Mouse (Mus musculus) adipocyte (in vitro differentiated cells): Measurements from ENCODE around the gene Pth2.

Source experiments
- DNase-seq: peaks from one replicate; pipeline ENCODE4 v3.0.0-alpha.2; 2016; ENCODE audit warnings: low spot score

The Pth2 gene

GRCm38 (mm10) chr7:45198961-45199360 lies 18.2 kb downstream of the Pth2 start:
- DNase-seq, result no peak

- DNase-seq, result no peak
These were observed 21.9 kb downstream of the Pth2 start for GRCm38 (mm10) chr7:45202654-45203053.

DNA sequence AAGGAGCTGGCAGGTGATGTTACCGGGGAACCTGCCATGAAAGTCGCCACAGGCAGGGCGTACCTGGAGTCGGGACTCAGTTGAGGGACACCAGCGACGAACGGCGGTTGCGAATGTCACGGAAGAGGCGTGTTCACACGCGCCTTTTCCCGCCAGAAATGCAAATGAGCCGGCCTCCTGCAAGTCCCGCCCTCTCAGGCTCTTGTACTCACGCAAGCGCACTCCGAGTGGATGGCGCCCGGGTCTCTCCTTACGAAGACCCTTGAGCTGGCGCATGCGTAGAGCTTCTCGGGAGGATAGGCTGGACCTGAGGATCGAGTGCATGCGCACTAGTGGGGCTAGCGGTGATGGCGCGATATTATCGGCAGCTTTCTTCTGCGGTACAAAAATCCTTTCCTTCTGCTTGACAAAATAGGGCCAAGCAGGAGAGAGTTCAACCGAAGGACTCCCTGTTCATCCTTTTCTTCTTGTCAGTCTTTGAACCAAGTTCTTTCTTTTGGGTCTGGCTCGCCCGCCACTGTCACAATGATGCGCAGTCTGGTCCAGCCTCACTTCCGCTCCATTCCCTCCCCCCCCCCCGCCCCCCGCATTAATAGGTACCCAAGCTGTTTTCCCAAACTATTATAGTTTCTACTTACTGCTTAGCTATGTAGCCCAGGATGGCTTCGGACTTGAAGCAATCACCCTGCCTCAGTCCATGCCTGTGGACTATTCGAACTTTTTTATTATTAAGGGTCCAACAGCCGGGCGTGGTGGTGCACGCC lies 23.8 kb downstream of the Pth2 start, which contains the start of gene Ccdc155:
TSS of gene Ccdc155 (minus strand) at position 513 of the 764 bp plus-strand sequence.
- no peak for DNase-seq

DNA sequence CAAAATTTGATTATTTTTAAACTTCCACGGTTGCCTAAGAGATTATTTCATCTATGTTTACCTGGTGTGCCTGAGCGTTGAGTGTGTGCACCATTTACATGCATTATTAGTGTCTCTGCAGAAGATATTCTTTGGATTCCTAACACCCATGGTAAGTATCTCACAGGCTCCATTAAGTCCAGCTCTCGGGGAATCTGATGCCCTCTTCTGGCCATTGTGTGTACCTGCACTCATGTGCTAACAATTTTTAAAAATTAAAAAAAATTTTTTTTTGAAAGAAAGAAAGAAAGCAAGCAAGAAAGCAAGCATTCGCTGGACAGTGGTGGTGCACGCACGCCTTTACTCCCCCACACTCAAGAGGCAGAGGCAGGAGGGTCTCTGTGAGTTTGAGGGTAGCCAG lies 27.5 kb downstream of the Pth2 start:
- no peak for DNase-seq

- no peak for DNase-seq
These were observed 30.3 kb downstream of the Pth2 start for GRCm38 (mm10) chr7:45211070-45211469.

- DNase-seq, result no peak
These were observed 31.1 kb downstream of the Pth2 start, which contains the start of gene Dkkl1 for GRCm38 (mm10) chr7:45211851-45212251. Dkkl1 (minus strand) TSS chr7:45212147.

- DNase-seq, result no peak
These were observed 31.6 kb downstream of the Pth2 start for GRCm38 (mm10) chr7:45212356-45212755.

GRCm38 (mm10) chr7:45213708-45214107 lies 32.9 kb downstream of the Pth2 start:
- DNase-seq, result no peak

GRCm38 (mm10) chr7:45215673-45216441 lies 35.1 kb downstream of the Pth2 start, which contains the start of gene Tead2:
Tead2 (plus strand) TSS chr7:45215753.
- peak; percentile 38 for DNase-seq

- peak; percentile 63 for DNase-seq
These were observed 35.8 kb downstream of the Pth2 start for GRCm38 (mm10) chr7:45216442-45217183.

DNA sequence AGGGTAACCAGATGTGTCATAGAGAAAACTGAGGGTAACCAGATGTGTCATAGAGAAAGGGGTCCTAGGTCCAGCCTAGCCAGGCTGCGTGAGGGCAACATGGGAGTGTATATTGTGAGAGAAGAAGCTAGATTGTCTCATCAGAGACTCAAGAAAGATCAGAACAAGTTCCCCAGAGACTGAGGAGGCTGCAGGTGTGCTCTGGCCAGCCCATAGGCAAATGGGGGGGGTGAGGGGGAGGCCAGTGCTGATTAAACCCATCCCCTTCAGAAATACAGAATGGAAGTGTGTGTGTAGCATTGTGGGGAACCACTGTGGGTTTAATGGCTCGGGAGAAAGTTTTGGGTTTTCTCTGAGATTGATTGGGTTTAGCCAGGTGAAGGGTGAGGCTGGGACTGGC lies 40.9 kb downstream of the Pth2 start:
- no peak for DNase-seq

DNA sequence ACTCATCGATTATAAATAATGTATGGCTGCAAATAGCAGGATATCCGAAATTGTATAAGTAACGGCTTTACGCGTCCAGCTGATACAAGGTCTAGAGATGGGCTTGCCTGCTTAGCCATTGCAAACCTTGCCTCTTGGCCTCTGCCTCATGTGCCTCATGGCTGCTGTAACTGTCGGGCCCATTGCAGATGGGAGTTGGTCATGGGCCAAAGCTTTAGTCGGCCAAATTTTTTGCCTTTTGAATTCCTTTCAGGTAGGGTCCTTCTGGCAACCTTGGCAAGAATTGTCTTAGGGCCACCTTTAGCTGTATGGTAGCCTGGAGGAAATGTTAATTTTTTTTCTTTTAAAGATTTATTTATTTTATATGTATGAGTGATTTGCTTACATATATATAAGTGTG lies 44.0 kb downstream of the Pth2 start:
- DNase-seq, result no peak

- DNase-seq, result no peak
These were observed 45.6 kb downstream of the Pth2 start for GRCm38 (mm10) chr7:45226421-45226820.

- no peak for DNase-seq
These were observed 47.8 kb downstream of the Pth2 start for GRCm38 (mm10) chr7:45228548-45228947.

DNA sequence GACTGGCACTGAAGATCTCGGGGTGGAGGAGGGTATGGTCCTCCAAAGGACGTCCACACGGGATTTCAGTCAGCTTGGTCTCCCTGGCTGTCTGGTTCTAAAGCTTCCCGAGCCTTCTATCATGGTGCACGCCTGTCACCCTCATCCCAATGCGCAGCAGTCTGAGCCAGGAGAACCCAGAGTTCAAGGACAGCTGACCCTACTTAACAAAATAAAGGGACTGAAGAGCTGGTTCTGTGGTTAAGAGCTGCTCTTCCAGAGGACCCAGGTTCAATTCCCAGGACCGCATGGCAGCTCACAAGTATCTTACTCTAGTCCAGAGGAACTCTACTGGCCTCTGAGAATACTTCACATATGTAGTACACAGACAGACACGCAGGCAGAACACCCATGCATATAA lies 48.3 kb downstream of the Pth2 start:
- no peak for DNase-seq

DNA sequence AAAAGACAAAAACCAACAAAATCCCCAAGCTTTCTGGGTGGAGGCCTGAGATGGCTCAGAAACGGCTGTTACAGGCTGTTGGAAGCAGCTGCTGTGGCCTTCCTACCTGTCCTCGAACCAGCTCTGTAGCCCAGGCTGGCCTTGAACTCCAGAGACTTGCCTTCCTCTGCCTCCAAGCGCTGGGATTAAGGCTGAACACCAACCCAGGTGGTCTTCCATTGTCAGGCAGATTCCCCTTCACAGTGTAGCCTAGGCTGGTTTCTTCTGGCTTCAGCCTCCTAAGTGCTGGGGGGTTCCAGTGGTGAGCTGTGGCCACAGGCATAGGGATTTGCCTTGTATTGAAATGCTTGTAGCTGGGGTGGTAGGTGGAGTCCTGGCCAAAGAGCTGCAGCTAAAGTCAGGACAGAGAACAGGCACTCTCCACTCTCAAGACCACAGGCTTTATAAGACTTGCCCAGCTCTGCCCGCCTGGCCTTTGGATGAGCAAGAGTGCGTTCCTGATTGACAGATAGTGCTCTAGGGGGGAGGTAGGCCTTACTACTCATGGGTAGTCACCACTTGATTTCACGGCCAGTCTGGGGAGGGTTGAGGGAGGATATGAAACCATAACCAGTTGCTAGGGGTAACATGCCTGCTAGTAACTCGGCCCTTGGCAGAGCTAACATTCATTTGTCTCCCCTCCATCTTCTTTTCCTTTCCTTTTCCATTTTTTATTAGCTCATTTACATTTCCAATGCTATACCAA lies 48.8 kb downstream of the Pth2 start:
- no peak for DNase-seq

- DNase-seq, result no peak
These were observed 50.4 kb downstream of the Pth2 start for GRCm38 (mm10) chr7:45231192-45231591.
